Mouse (Mus musculus) stomach, embryonic 16.5 days (tissue): ENCODE results near the gene Anks1b. TPM values are rescaled to one million over a fixed set of nuclear protein-coding genes. Genes with fewer than 3 reads are reported as not detected.

Experiments
- ATAC-seq: fragments of 200-750 bp; cut with Nextera tagmentation; 2 replicates; pipeline ENCODE4 v1.8.0; 2017; ENCODE audit warnings: moderate number of reproducible peaks, moderate TSS enrichment; ENCODE audit not compliant: insufficient read depth, low FRiP score
- H3K27ac ChIP-seq: fragments of 300-500 bp; sonication (generic); 2 replicates; pipeline ENCODE4 v1.5.1; 2014; ENCODE audit warnings: low read length
- H3K27me3 ChIP-seq: fragments of 300-500 bp; sonication (generic); 2 replicates; pipeline ENCODE4 v1.6.1; 2014; ENCODE audit warnings: low read length, control low read depth, mixed read lengths; ENCODE audit not compliant: control insufficient read depth, insufficient read depth
- H3K36me3 ChIP-seq: fragments of 300-500 bp; sonication (generic); 2 replicates; pipeline ENCODE4 v1.6.1; 2014; ENCODE audit warnings: low read length; ENCODE audit not compliant: control insufficient read depth, insufficient read depth
- H3K4me1 ChIP-seq: fragments of 300-500 bp; sonication (generic); 2 replicates; pipeline ENCODE4 v1.6.1; 2014; ENCODE audit warnings: low read length, control low read depth, mixed read lengths; ENCODE audit not compliant: control insufficient read depth, insufficient read depth
- H3K4me2 ChIP-seq: fragments of 300-500 bp; sonication (generic); 2 replicates; pipeline ENCODE4 v1.6.1; 2014; ENCODE audit warnings: low read depth, low read length, mixed read lengths
- H3K4me3 ChIP-seq: fragments of 300-500 bp; sonication (generic); replicated peaks from 2 replicates; pipeline ENCODE4 v1.5.1; 2014; ENCODE audit warnings: mild to moderate bottlenecking, low read length
- H3K9ac ChIP-seq: fragments of 300-500 bp; sonication (generic); 2 replicates; pipeline ENCODE4 v1.6.1; 2014; ENCODE audit warnings: low read length
- H3K9me3 ChIP-seq: fragments of 300-500 bp; sonication (generic); replicated peaks from 2 replicates; pipeline ENCODE4 v1.6.1; 2016; ENCODE audit warnings: low read length, control low read depth; ENCODE audit not compliant: control insufficient read depth
- WGBS: fragments of 180-500 bp; shearing (Covaris S2); extraction: QIAGEN DNeasy Blood & Tissue Kit; methylation state at CpG from one replicate; pipeline ENCODE4 v1.1.7; 2014; 5-methylcytosine and 5-hydroxymethylcytosine counted together
- polyA plus RNA-seq: library from polyadenylated mRNA; unstranded; fragments of >200 nt; fragmentation: Nextera tagmentation; extraction: Ambion mirVana; gene quantifications from 2 replicates; pipeline ENCODE4 v1.2.1, GENCODE M21; 2015

Gene Anks1b
- polyA plus RNA-seq, 1 experiment from 2014 or later, result 1.4 TPM

DNA sequence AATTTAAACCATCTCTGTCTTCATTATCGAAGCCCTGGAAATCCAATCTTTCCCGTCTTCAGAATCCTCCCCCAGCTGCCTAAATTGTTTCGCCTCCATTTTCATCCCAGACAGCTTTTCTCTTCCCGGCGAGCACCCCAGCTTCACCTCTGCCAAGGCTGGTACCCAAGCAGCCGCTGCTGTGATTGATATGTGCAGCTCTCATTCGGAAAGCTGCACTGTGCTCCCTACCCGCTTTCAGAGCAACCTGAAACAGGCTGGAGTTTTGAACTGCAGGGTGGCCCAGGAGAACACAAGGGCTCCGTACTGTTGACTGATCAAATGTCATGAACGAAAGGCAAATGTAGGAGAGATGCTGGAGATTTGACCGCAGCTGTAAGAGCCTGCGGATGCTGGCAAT is 559.2 kb downstream of the Anks1b start:
- Histone ChIP-seq H3K4me3 (no peak overlapping the region), H3K36me3 (no peaks in the 10 kb centered on the region), H3K27me3 (no peaks in the 10 kb centered on the region), H3K27ac (no peak overlapping the region), H3K9ac (no peak overlapping the region), H3K4me2 (no peak overlapping the region), H3K9me3 (no peaks in the 10 kb centered on the region), H3K4me1 (no peaks in the 10 kb centered on the region)
- 62% methylated on average over 12 of the region's 12 CpGs for WGBS
- no peak for ATAC-seq

GRCm38 (mm10) chr10:90441036-90441435 is 567.7 kb downstream of the Anks1b start:
- Histone ChIP-seq H3K4me3 (no peak overlapping the region), H3K4me1 (no peaks in the 10 kb centered on the region), H3K27ac (no peak overlapping the region), H3K36me3 (no peaks in the 10 kb centered on the region), H3K9ac (no peak overlapping the region), H3K9me3 (no peaks in the 10 kb centered on the region), H3K4me2 (no peak overlapping the region), H3K27me3 (no peaks in the 10 kb centered on the region)
- no peak for ATAC-seq
- WGBS, result 70% methylated on average over 4 of the region's 4 CpGs

DNA sequence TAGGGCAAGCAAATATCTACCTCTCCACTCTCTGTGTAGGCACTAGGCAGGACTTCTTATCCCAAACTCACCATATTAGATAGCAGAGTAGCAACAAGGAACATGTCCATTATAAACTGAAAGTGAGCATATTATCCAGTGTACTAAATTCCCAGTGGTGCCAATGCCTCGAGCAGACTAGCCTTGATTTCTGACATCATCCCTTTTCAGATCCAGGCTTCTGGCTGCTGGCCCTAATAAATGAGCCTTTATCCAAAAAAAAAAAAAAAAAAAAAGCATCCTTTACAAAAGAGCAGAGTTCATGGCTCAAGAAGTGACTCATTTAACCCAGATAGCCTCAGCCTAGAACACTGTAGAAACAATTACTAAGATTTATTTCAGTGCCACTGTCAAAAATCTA is 568.3 kb downstream of the Anks1b start:
- Histone ChIP-seq H3K9ac (no peak overlapping the region), H3K4me1 (no peaks in the 10 kb centered on the region), H3K27me3 (no peaks in the 10 kb centered on the region), H3K4me3 (no peak overlapping the region), H3K9me3 (no peaks in the 10 kb centered on the region), H3K36me3 (no peaks in the 10 kb centered on the region), H3K4me2 (no peak overlapping the region), H3K27ac (no peak overlapping the region)
- 71% methylated on average over 1 of the region's 1 CpGs for WGBS
- ATAC-seq, result no peak

GRCm38 (mm10) chr10:90464906-90465305 is 591.6 kb downstream of the Anks1b start:
- H3K4me1 ChIP-seq, result no peaks in the 10 kb centered on the region
- H3K4me3 ChIP-seq, result no peak overlapping the region
- no peaks in the 10 kb centered on the region for H3K9me3 ChIP-seq
- no peak overlapping the region for H3K4me2 ChIP-seq
- no peak overlapping the region for H3K9ac ChIP-seq
- no peaks in the 10 kb centered on the region for H3K36me3 ChIP-seq
- no peak for ATAC-seq
- 82% methylated on average over 2 of the region's 2 CpGs for WGBS
- H3K27ac ChIP-seq, result no peak overlapping the region
- no peaks in the 10 kb centered on the region for H3K27me3 ChIP-seq

GRCm38 (mm10) chr10:90465426-90465825 is 592.1 kb downstream of the Anks1b start:
- H3K9ac ChIP-seq, result no peak overlapping the region
- no peak overlapping the region for H3K27ac ChIP-seq
- no peaks in the 10 kb centered on the region for H3K36me3 ChIP-seq
- no peaks in the 10 kb centered on the region for H3K9me3 ChIP-seq
- H3K27me3 ChIP-seq, result no peaks in the 10 kb centered on the region
- ATAC-seq, result no peak
- no peaks in the 10 kb centered on the region for H3K4me1 ChIP-seq
- no peak overlapping the region for H3K4me2 ChIP-seq
- no peak overlapping the region for H3K4me3 ChIP-seq
- 89% methylated on average over 6 of the region's 6 CpGs for WGBS

- no peak overlapping the region for H3K9ac ChIP-seq
- no peak overlapping the region for H3K4me3 ChIP-seq
- H3K27me3 ChIP-seq, result no peaks in the 10 kb centered on the region
- 39% methylated on average over 1 of the region's 1 CpGs for WGBS
- no peak overlapping the region for H3K27ac ChIP-seq
- ATAC-seq, result no peak
- no peaks in the 10 kb centered on the region for H3K4me1 ChIP-seq
- no peaks in the 10 kb centered on the region for H3K36me3 ChIP-seq
- no peak overlapping the region for H3K4me2 ChIP-seq
- no peaks in the 10 kb centered on the region for H3K9me3 ChIP-seq
Observed at GRCm38 (mm10) chr10:90467546-90467945, 594.2 kb downstream of the Anks1b start.

DNA sequence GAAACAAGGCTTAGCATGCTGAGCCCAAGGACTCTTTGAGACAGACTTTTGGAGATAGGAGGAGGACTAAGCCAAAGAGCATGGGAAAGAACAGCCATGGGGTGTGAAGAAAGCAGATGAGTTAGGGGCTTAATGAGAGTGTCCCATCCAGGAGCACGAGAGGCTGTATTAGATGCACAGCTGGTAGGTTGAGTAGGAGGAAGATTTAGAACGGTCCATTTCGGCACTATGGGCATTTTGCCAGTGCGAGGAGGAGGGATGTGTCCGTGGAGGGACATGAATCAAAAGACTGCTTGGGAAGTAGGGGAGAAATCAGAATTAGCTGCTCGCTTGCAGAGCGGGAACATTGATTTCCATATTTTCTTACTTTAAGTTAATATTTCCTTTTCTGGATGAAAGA is 620.1 kb downstream of the Anks1b start:
- no peak overlapping the region for H3K4me2 ChIP-seq
- no peaks in the 10 kb centered on the region for H3K9me3 ChIP-seq
- no peaks in the 10 kb centered on the region for H3K4me1 ChIP-seq
- H3K9ac ChIP-seq, result no peak overlapping the region
- no peak overlapping the region for H3K4me3 ChIP-seq
- no peaks in the 10 kb centered on the region for H3K27me3 ChIP-seq
- H3K27ac ChIP-seq, result no peak overlapping the region
- ATAC-seq, result no peak
- H3K36me3 ChIP-seq, result no peaks in the 10 kb centered on the region
- 51% methylated on average over 7 of the region's 7 CpGs for WGBS

- no peak overlapping the region for H3K4me3 ChIP-seq
- H3K27me3 ChIP-seq, result no peaks in the 10 kb centered on the region
- 64% methylated on average over 3 of the region's 3 CpGs for WGBS
- H3K27ac ChIP-seq, result no peak overlapping the region
- ATAC-seq, result no peak
- H3K36me3 ChIP-seq, result no peaks in the 10 kb centered on the region
- no peak overlapping the region for H3K4me2 ChIP-seq
- no peaks in the 10 kb centered on the region for H3K4me1 ChIP-seq
- no peaks in the 10 kb centered on the region for H3K9me3 ChIP-seq
- no peak overlapping the region for H3K9ac ChIP-seq
Observed at GRCm38 (mm10) chr10:90493996-90494642, 620.8 kb downstream of the Anks1b start.

GRCm38 (mm10) chr10:90494981-90495516 is 621.7 kb downstream of the Anks1b start:
- H3K4me1 ChIP-seq, result no peaks in the 10 kb centered on the region
- ATAC-seq, result no peak
- no peaks in the 10 kb centered on the region for H3K27me3 ChIP-seq
- no peaks in the 10 kb centered on the region for H3K9me3 ChIP-seq
- WGBS, result 78% methylated on average over 4 of the region's 4 CpGs
- no peak overlapping the region for H3K4me2 ChIP-seq
- H3K9ac ChIP-seq, result no peak overlapping the region
- no peak overlapping the region for H3K4me3 ChIP-seq
- H3K36me3 ChIP-seq, result no peaks in the 10 kb centered on the region
- H3K27ac ChIP-seq, result no peak overlapping the region
